Mouse (Mus musculus) spleen, adult 2 months (tissue): ENCODE results near the gene Olfr69.
"Not testable (repeated sequence)": the region's sequence is repeated elsewhere in the genome, so short reads cannot be mapped to it uniquely, and the experiment has no call there.

Experiments
- CTCF ChIP-seq: fragments of 200-500 bp; IDR thresholded peaks from 2 replicates; pipeline ENCODE4 v1.5.1; 2011; ENCODE audit warnings: mild to moderate bottlenecking, inconsistent platforms; ENCODE audit not compliant: insufficient read depth, insufficient read length, insufficient replicate concordance; ENCODE audit errors: extremely low read depth
- POLR2A ChIP-seq: fragments of 200-500 bp; IDR thresholded peaks from 2 replicates; pipeline ENCODE4 v1.6.1; 2011; ENCODE audit warnings: low read depth, low read length, inconsistent platforms

- TF ChIP-seq POLR2A, CTCF: not testable (repeated sequence)
These were observed 41.8 kb upstream of the Olfr69 start for GRCm38 (mm10) chr7:103813152-103813551.
